Mouse (Mus musculus): ENCODE results near the gene Tnxb. TPM values are rescaled to one million over a fixed set of nuclear protein-coding genes. Genes with fewer than 3 reads are reported as not detected.

Tnxb gene
- polyA plus RNA-seq, 1 experiment from 2014 or later: 0.09 TPM

Other genes starting within 250 kb of the Tnxb start
- gene Btnl4, start 193.2 kb upstream of the Tnxb start, polyA plus RNA-seq (2015; fragmentation: Nextera tagmentation; extraction: Ambion mirVana): not detected in 2 replicates
- not detected in 2 replicates for gene Btnl6, start 153.2 kb upstream of the Tnxb start, polyA plus RNA-seq (2015; fragmentation: Nextera tagmentation; extraction: Ambion mirVana)
- 4.8 and 5.3 TPM in 2 replicates for gene Notch4, start 106.3 kb upstream of the Tnxb start, polyA plus RNA-seq (2015; fragmentation: Nextera tagmentation; extraction: Ambion mirVana)
- gene Gpsm3, start 80.7 kb upstream of the Tnxb start, polyA plus RNA-seq (2015; fragmentation: Nextera tagmentation; extraction: Ambion mirVana): 4.0 and 5.8 TPM in 2 replicates
- 17.6 and 18.9 TPM in 2 replicates for gene Pbx2, start 79.3 kb upstream of the Tnxb start, polyA plus RNA-seq (2015; fragmentation: Nextera tagmentation; extraction: Ambion mirVana)
- 3.5 TPM in 2 replicates for gene Ager, start 72.7 kb upstream of the Tnxb start, polyA plus RNA-seq (2015; fragmentation: Nextera tagmentation; extraction: Ambion mirVana)
- 133 and 135 TPM in 2 replicates for gene Rnf5, start 66.8 kb upstream of the Tnxb start, polyA plus RNA-seq (2015; fragmentation: Nextera tagmentation; extraction: Ambion mirVana)
- gene Agpat1, start 66.3 kb upstream of the Tnxb start, polyA plus RNA-seq (2015; fragmentation: Nextera tagmentation; extraction: Ambion mirVana): 52.9 and 58.4 TPM in 2 replicates
- gene Egfl8, start 54.6 kb upstream of the Tnxb start, polyA plus RNA-seq (2015; fragmentation: Nextera tagmentation; extraction: Ambion mirVana): 6.6 and 7.3 TPM in 2 replicates
- gene Ppt2, start 42.0 kb upstream of the Tnxb start, polyA plus RNA-seq (2015; fragmentation: Nextera tagmentation; extraction: Ambion mirVana): 22.8 and 24.4 TPM in 2 replicates
- 0.25 and 0.40 TPM in 2 replicates for gene Prrt1, start 41.0 kb upstream of the Tnxb start, polyA plus RNA-seq (2015; fragmentation: Nextera tagmentation; extraction: Ambion mirVana)
- gene Fkbpl, start 25.8 kb upstream of the Tnxb start, polyA plus RNA-seq (2015; fragmentation: Nextera tagmentation; extraction: Ambion mirVana): 16.5 and 18.8 TPM in 2 replicates
- 97.6 and 99.6 TPM in 2 replicates for gene Atf6b, start 23.4 kb upstream of the Tnxb start, polyA plus RNA-seq (2015; fragmentation: Nextera tagmentation; extraction: Ambion mirVana)
- gene C4b, start 73.3 kb downstream of the Tnxb start, polyA plus RNA-seq (2015; fragmentation: Nextera tagmentation; extraction: Ambion mirVana): 0.06 and 0.17 TPM in 2 replicates
- gene Cyp21a1, start 134.0 kb downstream of the Tnxb start, polyA plus RNA-seq (2015; fragmentation: Nextera tagmentation; extraction: Ambion mirVana): 0.18 TPM in 1 of 2 replicates, not detected in the other
- 28.2 and 28.7 TPM in 2 replicates for gene Stk19, start 166.4 kb downstream of the Tnxb start, polyA plus RNA-seq (2015; fragmentation: Nextera tagmentation; extraction: Ambion mirVana)
- gene Dxo, start 166.5 kb downstream of the Tnxb start, polyA plus RNA-seq (2015; fragmentation: Nextera tagmentation; extraction: Ambion mirVana): 62.8 and 74.3 TPM in 2 replicates
- 54.0 and 55.2 TPM in 2 replicates for gene Skiv2l, start 179.7 kb downstream of the Tnxb start, polyA plus RNA-seq (2015; fragmentation: Nextera tagmentation; extraction: Ambion mirVana)
- gene Nelfe, start 179.9 kb downstream of the Tnxb start, polyA plus RNA-seq (2015; fragmentation: Nextera tagmentation; extraction: Ambion mirVana): 114 and 126 TPM in 2 replicates
- gene Cfb, start 192.0 kb downstream of the Tnxb start, polyA plus RNA-seq (2015; fragmentation: Nextera tagmentation; extraction: Ambion mirVana): 1.9 and 2.0 TPM in 2 replicates
- 5.4 TPM in 2 replicates for gene Zbtb12, start 208.9 kb downstream of the Tnxb start, polyA plus RNA-seq (2015; fragmentation: Nextera tagmentation; extraction: Ambion mirVana)
- gene Gm20547, start 211.5 kb downstream of the Tnxb start, polyA plus RNA-seq (2015; fragmentation: Nextera tagmentation; extraction: Ambion mirVana): not detected in 2 replicates
- gene C2, start 227.7 kb downstream of the Tnxb start, polyA plus RNA-seq (2015; fragmentation: Nextera tagmentation; extraction: Ambion mirVana): 1.6 and 2.4 TPM in 2 replicates
- 97.0 and 103 TPM in 2 replicates for gene Ehmt2, start 227.9 kb downstream of the Tnxb start, polyA plus RNA-seq (2015; fragmentation: Nextera tagmentation; extraction: Ambion mirVana)
- gene Slc44a4, start 243.9 kb downstream of the Tnxb start, polyA plus RNA-seq (2015; fragmentation: Nextera tagmentation; extraction: Ambion mirVana): 0.14 TPM in 1 of 2 replicates, not detected in the other